Mouse (Mus musculus): ENCODE results near the gene Uts2b.
"Not testable (repeated sequence)": the region's sequence is repeated elsewhere in the genome, so short reads cannot be mapped to it uniquely, and the experiment has no call there.

The Uts2b gene

GRCm38 (mm10) chr16:27375318-27375717, 5.3 kb upstream of the Uts2b start:
- DNase-seq (ENCODE audit: low read depth), result no peak

- DNase-seq (ENCODE audit: low read depth), result no peak
Observed at GRCm38 (mm10) chr16:27374139-27374538, 4.1 kb upstream of the Uts2b start.

- no peak for DNase-seq (ENCODE audit: low read depth)
Observed at GRCm38 (mm10) chr16:27370700-27371099, 661 bp upstream of the Uts2b start.

DNA sequence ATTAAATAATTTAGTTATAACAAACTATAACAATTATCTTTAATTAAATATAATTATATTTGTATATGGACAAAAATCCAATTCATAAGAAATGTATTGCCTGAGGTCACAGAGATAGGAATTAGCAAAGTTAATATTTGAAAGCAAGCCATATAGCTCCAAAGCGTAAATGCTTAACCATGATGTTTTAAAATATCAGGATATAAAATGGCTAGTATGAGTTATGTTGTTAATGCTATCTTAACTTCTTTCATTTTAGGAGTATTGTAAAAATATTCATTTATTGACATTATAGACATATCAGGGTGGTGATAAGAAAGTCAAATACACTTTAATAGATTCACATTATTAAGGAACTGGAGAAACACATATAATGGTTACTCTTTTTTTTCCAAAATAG, 10.0 kb downstream of the Uts2b start:
- no peak for DNase-seq (ENCODE audit: low read depth)

- no peak for DNase-seq (ENCODE audit: low read depth)
Observed at GRCm38 (mm10) chr16:27354464-27354863, 15.6 kb downstream of the Uts2b start.

DNA sequence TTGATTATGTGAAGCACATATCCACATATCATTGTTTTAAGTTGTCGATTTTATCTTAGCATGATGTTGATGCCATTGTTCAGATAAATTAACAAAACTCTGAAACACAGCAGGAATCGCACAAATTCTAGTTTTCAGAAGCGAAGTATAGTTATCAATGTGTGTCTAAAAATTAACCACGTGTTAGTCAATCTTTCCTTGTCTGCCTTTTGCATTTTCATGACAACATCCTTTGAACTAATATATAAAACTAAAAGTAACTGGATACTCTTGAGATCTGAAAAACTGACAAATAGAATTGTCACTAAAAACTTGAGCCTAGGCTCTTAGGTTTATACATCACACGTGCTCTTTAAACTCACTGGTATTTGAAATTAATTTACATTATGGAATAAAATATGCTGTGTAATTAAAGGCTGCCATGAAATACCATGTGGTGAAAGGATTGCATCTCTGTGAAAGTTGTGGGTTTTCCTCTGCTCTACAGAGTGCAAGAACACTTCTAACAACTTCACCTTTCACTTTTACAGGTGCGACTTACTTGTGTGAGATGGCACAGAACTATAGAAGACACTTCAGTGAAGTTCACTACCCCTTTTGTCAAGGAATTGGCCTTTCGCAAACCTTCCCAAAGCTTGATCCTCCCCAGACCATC, 20.0 kb downstream of the Uts2b start:
- no peak for DNase-seq (ENCODE audit: low read depth)

GRCm38 (mm10) chr16:27349235-27349634, 20.8 kb downstream of the Uts2b start:
- no peak for DNase-seq (ENCODE audit: low read depth)

DNA sequence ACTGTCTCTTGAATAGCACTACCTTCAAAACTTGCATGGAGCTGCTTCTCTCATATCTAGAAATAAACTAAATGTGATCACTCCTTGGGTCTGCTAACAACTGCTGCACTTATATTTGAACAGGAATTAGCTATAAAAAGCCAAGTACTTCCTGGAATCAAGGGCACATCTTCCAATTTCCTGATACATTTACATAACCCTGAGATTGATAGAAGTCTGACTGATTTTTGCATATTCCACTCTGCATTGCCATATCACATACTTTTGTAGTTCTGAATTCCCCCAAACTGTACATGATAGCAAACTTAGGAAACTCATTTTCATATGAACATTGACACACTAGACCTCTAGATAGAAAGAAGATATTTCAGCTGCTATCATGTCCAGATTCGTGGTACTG, 21.7 kb downstream of the Uts2b start:
- DNase-seq (ENCODE audit: low read depth), result no peak

DNA sequence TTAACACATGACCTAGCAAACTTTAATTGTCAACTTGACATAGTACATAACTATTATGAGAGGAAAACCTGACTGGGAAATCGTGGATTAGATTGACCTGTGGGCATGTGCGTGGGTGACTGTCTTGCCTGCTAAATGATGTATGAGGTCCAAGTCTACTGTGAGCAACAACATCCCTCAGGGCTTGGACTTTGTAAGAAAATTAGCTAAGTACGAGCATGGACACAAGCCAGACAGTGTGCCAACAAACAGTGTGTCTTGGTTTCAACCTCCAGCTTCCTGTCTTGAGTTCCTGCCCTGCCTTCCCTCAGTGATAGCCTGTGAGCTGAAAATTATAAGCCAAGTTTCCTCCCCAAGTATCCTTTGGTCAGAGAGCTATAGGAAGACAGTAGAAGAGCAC, 22.5 kb downstream of the Uts2b start:
- no peak for DNase-seq (ENCODE audit: low read depth)

DNA sequence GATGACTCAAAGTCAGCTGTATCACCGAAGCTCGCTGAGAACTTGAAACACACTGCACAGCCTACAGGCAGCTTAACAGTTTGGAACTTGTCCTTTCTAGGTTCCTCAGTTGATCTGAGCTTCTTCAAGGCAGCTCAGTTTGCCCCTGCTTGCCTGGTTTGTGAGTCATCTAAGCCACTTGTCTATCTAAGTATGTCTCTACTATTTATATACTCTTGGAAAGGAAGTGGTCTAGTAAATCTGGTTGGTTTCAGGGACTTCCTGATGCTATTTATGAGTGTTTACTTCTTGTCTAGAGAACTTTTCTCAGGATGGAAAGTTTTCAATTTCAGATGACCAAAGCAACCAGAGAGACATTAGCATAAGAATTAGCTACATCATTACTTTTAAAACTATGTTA, 43.6 kb downstream of the Uts2b start:
- DNase-seq (ENCODE audit: low read depth), result no peak

DNA sequence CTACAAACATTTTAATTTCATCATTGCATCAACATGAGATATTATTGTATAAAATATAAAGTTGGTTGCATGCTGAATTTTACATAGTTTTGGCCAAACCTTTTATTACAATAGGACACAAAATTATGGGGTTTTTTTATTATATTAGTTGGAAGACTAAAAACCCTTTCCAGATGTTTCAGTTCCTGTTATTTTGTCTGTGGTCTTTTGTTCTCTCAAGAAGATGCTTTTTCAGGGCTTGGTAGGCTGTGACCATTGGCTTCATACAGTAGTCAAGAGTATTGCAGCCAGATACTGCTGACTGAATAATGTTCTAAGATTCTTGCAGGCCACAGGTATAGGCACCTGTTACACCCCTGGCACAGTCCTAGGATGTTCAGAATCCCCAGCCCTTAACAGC, 48.0 kb downstream of the Uts2b start:
- no peak for DNase-seq (ENCODE audit: low read depth)

GRCm38 (mm10) chr16:27319099-27319498, 50.9 kb downstream of the Uts2b start:
- DNase-seq (ENCODE audit: low read depth), result no peak

DNA sequence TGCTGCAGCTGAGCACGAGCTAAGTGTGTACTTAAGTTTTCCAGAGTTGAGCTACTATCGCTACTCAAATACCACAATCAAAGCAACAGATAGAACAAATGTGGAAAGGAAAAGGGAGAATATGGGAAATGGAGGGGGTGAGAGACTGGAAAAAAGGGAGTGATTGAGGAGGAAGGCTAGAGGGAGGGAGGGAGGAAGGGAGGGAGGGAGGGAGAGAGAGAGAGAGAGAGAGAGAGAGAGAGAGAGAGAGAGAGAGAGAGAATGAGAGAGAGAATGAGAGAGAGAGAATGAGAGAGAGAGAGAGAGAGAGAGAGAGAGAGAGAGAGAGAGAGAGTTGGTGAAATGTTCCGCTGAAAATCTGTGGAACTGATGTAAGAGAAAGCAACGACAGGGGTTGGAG, 62.9 kb downstream of the Uts2b start, which contains the start of gene Ostn:
Gene Ostn, plus strand, starts transcription at position 301 of the 400 bp plus-strand sequence.
- not testable (repeated sequence) for DNase-seq (ENCODE audit: low read depth)

All from fibroblast of lung, adult 2 months (primary cell).